Mouse (Mus musculus) G1E (cell line): ENCODE data around the gene Nfatc2.

Experiments
- CTCF ChIP-seq: IDR thresholded peaks from 2 replicates; pipeline ENCODE4 v1.5.1; 2012; ENCODE audit warnings: low read depth, low read length, inconsistent platforms, mixed read lengths
- POLR2AphosphoS5 ChIP-seq: IDR thresholded peaks from 2 replicates; pipeline ENCODE4 v1.6.1; 2012; ENCODE audit warnings: low read depth, low read length, inconsistent platforms; ENCODE audit not compliant: insufficient replicate concordance
- TAL1 ChIP-seq: conservative IDR thresholded peaks from 2 replicates; pipeline ENCODE4 v1.6.1; 2012; ENCODE audit warnings: low read depth, low read length, inconsistent platforms, mixed read lengths

DNA sequence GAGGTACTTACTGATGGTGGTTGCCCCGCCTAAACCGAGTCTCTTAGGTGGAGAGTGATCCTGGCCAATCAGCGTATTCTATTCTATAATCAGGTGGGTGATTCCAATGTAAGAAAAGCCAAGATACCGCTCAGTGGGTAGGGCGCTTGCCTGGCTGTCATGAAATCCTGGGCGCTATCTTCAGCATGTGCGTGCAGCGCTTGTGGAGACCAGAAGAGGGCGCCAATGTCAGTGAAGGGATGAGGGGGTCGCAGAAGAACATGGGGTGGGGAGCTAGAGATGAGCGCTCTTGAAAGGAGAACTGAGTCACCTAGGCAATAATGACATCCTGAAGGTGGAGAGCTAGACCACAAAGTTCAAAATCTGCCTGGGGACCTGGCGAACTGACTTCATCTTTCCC is 160.0 kb downstream of the Nfatc2 start:
- TF ChIP-seq CTCF: no peak
- no peak for TF ChIP-seq POLR2AphosphoS5
- TF ChIP-seq TAL1: no peak
